Mouse (Mus musculus): ENCODE measurements around the gene Sbf2.

DNA sequence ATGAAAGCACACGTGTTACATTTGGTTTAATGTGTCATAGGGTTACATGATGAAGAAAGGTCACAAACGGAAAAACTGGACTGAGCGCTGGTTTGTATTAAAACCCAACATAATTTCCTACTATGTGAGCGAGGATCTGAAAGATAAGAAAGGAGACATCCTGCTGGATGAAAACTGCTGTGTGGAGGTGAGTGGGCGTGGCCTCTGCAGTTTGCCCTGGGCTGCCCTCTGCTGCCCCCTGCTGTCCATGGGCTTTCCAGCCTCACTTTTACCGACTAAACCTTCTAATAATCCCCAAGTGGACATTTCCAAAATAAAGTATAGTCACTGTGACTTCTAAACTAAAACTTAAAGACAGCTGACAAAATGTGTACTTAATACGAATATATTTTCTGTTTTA is 348.9 kb downstream of the Sbf2 start:
- TF ChIP-seq CTCF (IDR thresholded peaks at IDR 0.05; ENCODE audit: low read depth, low read length) (peak; percentile 87), POLR2A (IDR thresholded peaks at IDR 0.05; ENCODE audit: borderline replicate concordance, low read depth, low read length) (no peak)
